Comparison of ENCODE assay signal across 8 mouse cellular contexts in the genomic region with DNA sequence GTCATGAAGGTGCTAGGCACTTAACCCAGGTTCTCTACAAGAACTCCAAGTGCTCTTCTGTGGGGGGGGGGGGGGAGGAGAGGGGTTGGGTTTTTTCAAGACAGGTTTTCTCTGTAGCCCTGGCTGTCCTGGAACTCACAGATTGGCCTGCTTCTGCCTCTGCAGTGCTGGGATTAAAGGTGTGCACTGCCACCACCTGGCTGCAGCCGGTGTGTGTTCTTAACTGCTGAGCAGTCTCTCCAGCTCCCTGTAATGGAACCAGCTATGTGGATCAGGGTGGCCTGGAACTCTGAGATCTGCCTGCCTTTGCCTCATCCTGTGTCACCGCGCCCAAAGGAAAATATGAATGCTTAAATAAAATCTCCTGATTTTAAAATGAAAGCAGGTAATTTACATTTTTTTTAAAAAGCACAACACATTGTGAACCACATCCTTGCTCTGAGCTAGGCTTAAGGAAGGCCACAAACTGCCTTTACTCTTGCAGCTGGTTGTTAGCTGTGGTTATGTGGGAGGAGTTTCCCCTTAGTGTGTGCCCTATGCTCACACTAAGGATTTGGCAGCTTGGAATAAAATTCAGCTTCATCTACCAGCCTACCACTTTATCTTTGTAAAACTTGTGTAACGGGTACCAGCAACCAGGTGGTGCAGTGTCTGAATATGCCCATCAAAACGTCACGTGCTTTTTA.
DNase-seq lines count a peak whose midpoint lies in the region; ATAC-seq lines count a peak whose summit lies in the region.

No protein-coding gene starts in this region.

- H3K9me3 ChIP-seq in intestine, embryonic 14.5 days (ENCODE audit: control insufficient read depth, low read length) = no peaks in the 10 kb centered on the region
- H3K9me3 ChIP-seq in hindbrain, embryonic 10.5 days = no peaks in the 10 kb centered on the region

- H3K27me3 ChIP-seq in intestine, embryonic 14.5 days (replicated peaks; ENCODE audit: control insufficient read depth, insufficient read depth, low read length) = no peaks in the 10 kb centered on the region
- 0 out of 2 replicates have a peak, but pooled peaks cover 13% of the 10 kb centered on the region for H3K27me3 ChIP-seq in hindbrain, embryonic 10.5 days (ENCODE audit: insufficient read depth, poor library complexity, severe bottlenecking)

- H3K4me1 ChIP-seq in intestine, embryonic 14.5 days (replicated peaks; ENCODE audit: control insufficient read depth, insufficient read depth, low read length) = peaks cover 40% of the 10 kb centered on the region
- peaks cover 43% of the 10 kb centered on the region for H3K4me1 ChIP-seq in hindbrain, embryonic 10.5 days (replicated peaks)

- H3K36me3 ChIP-seq in intestine, embryonic 14.5 days (ENCODE audit: control insufficient read depth, insufficient read depth, low read length) = no peaks in the 10 kb centered on the region
- H3K36me3 ChIP-seq in hindbrain, embryonic 10.5 days = no peaks in the 10 kb centered on the region

- peak overlapping the region; percentile 82; the same call in 1 of the 2 replicates for H3K4me2 ChIP-seq in intestine, embryonic 14.5 days (ENCODE audit: low read length)

- H3K27ac ChIP-seq in intestine, embryonic 14.5 days (ENCODE audit: low read depth) = peak overlapping the region; percentile 97; the same call in 1 of the 2 replicates
- no peak overlapping the region for H3K27ac ChIP-seq in hindbrain, embryonic 10.5 days

- no peak overlapping the region for H3K4me3 ChIP-seq in intestine, embryonic 14.5 days (ENCODE audit: low read depth, low read length)
- no peak overlapping the region for H3K4me3 ChIP-seq in hindbrain, embryonic 10.5 days

- peak; percentile 49 for ATAC-seq in intestine, embryonic 14.5 days (replicated peaks; ENCODE audit: low FRiP score, low TSS enrichment, low read depth)
- ATAC-seq in megakaryocyte-erythroid progenitor cell, adult 5-6 weeks (replicated peaks; ENCODE audit: low FRiP score, low TSS enrichment, poor library complexity, severe bottlenecking) = no peak

- H3K9ac ChIP-seq in intestine, embryonic 14.5 days (ENCODE audit: low read length) = no peak overlapping the region

- peak; percentile 17 for DNase-seq in cerebellum, adult 11 months
- DNase-seq in cerebellum, adult 9-11 months = no peak
- peak; percentile 44 to 61 for DNase-seq in spleen, adult 18-20 months
- DNase-seq in spleen, postnatal 14 days (ENCODE audit: low spot score in 2 of 2) = no peak
- no peak for DNase-seq in intestine, embryonic 14.5 days (ENCODE audit: low spot score)
- peak; percentile 81 for DNase-seq in lung, postnatal 36 days
- DNase-seq in hindbrain, embryonic 10.5 days (ENCODE audit: low spot score) = no peak

- WGBS in intestine, embryonic 14.5 days = 68% methylated on average over 6 of the region's 6 CpGs
- WGBS in hindbrain, embryonic 10.5 days = 70% methylated on average over 6 of the region's 6 CpGs

Comparison
In these comparisons a context has a peak if more than half of its experiments do, and no peak if none do; other contexts are left out.
1. DNase-seq: peak in cerebellum, adult 11 months (single experiment), spleen, adult 18-20 months (2 of 2) and lung, postnatal 36 days (single experiment); none in cerebellum, adult 9-11 months (single experiment), spleen, postnatal 14 days (0 of 2), intestine, embryonic 14.5 days (single experiment) and hindbrain, embryonic 10.5 days (single experiment).